Mouse (Mus musculus): ENCODE results near the gene Lmo7. TPM values are rescaled to one million over a fixed set of nuclear protein-coding genes. Genes with fewer than 3 reads are reported as not detected.
A peak's percentile ranks its signal among the peaks of the same experiment; 100 is the strongest.

Lmo7 gene
- polyA plus RNA-seq (2012; rRNA removed), result 1.4 and 2.4 TPM in 2 replicates
- 2.2 and 2.3 TPM in 2 replicates for polyA plus RNA-seq (2014; fragmentation: Nextera tagmentation; extraction: Ambion mirVana)

- H3K27me3 ChIP-seq (ENCODE audit: control insufficient read depth, insufficient read depth, low read length), result peaks cover 25% of the 10 kb centered on the region
- H3K27ac ChIP-seq, result no peak within 1 kb of the TSS
- no peaks in the 10 kb centered on the region for H3K36me3 ChIP-seq (replicated peaks; ENCODE audit: control insufficient read depth, insufficient read depth, low read depth)
- no peaks in the 10 kb centered on the region for H3K4me1 ChIP-seq (replicated peaks; ENCODE audit: control insufficient read depth in 2 of 2, insufficient read depth in 2 of 2, low read length in 1 of 2)
- peak within 1 kb of the TSS; percentile 48 to 49 for H3K4me3 ChIP-seq (ENCODE audit: insufficient read depth in 1 of 2, low read depth in 2 of 2, low read length in 2 of 2)
- ATAC-seq (ENCODE audit: insufficient read depth), result peak; percentile 41
- peak within 1 kb of the TSS; percentile 55 for H3K4me2 ChIP-seq (ENCODE audit: low read depth)
- no peaks in the 10 kb centered on the region for H3K9me3 ChIP-seq (ENCODE audit: control insufficient read depth, low read length)
- no peak for DNase-seq (ENCODE audit: low read depth in 3 of 3, low spot score in 3 of 3)
- WGBS (ENCODE audit: insufficient replicate concordance), result 1% methylated on average over 51 of the region's 51 CpGs
- no peak within 1 kb of the TSS for H3K9ac ChIP-seq (replicated peaks)
- TF ChIP-seq CTCF (IDR thresholded peaks at IDR 0.05; ENCODE audit: low read depth) (no peak), EP300 (IDR thresholded peaks at IDR 0.05; ENCODE audit: low read depth) (no peak)
Observed at GRCm38 (mm10) chr14:101729237-101729971, at the start of gene Lmo7, which contains the start of gene Gm9922. TSS of gene Lmo7 (plus strand) at chr14:101729957. TSS of gene Gm9922 (minus strand) at chr14:101729814.

- Histone ChIP-seq H3K36me3 (replicated peaks; ENCODE audit: control insufficient read depth, insufficient read depth, low read depth) (no peaks in the 10 kb centered on the region; the same call in 1 of the 2 replicates), H3K9me3 (ENCODE audit: control insufficient read depth, low read length) (no peaks in the 10 kb centered on the region), H3K9ac (replicated peaks) (no peak overlapping the region), H3K27ac (no peak overlapping the region), H3K27me3 (ENCODE audit: control insufficient read depth, insufficient read depth, low read length) (no peaks in the 10 kb centered on the region), H3K4me3 (ENCODE audit: insufficient read depth in 1 of 2, low read depth in 2 of 2, low read length in 2 of 2) (no peak overlapping the region), H3K4me2 (ENCODE audit: low read depth) (no peak overlapping the region), H3K4me1 (replicated peaks; ENCODE audit: control insufficient read depth in 2 of 2, insufficient read depth in 2 of 2, low read length in 1 of 2) (no peaks in the 10 kb centered on the region)
- TF ChIP-seq CTCF (IDR thresholded peaks at IDR 0.05; ENCODE audit: low read depth), result no peak
- TF ChIP-seq EP300 (IDR thresholded peaks at IDR 0.05; ENCODE audit: low read depth), result no peak
- ATAC-seq (ENCODE audit: insufficient read depth) (no peak), DNase-seq (ENCODE audit: low read depth in 3 of 3, low spot score in 3 of 3) (no peak)
- 71% methylated on average over 6 of the region's 6 CpGs for WGBS (ENCODE audit: insufficient replicate concordance)
Observed at GRCm38 (mm10) chr14:101687696-101688095, 42.1 kb upstream of the Lmo7 start.

- ATAC-seq (ENCODE audit: insufficient read depth) (no peak), DNase-seq (ENCODE audit: low read depth in 3 of 3, low spot score in 3 of 3) (no peak)
- Histone ChIP-seq H3K9ac (replicated peaks) (no peak overlapping the region), H3K4me2 (ENCODE audit: low read depth) (no peak overlapping the region), H3K27ac (no peak overlapping the region), H3K36me3 (replicated peaks; ENCODE audit: control insufficient read depth, insufficient read depth, low read depth) (no peaks in the 10 kb centered on the region; the same call in 1 of the 2 replicates), H3K4me3 (ENCODE audit: insufficient read depth in 1 of 2, low read depth in 2 of 2, low read length in 2 of 2) (no peak overlapping the region), H3K9me3 (ENCODE audit: control insufficient read depth, low read length) (no peaks in the 10 kb centered on the region), H3K27me3 (ENCODE audit: control insufficient read depth, insufficient read depth, low read length) (no peaks in the 10 kb centered on the region), H3K4me1 (replicated peaks; ENCODE audit: control insufficient read depth in 2 of 2, insufficient read depth in 2 of 2, low read length in 1 of 2) (no peaks in the 10 kb centered on the region)
- TF ChIP-seq CTCF (IDR thresholded peaks at IDR 0.05; ENCODE audit: low read depth) (no peak), EP300 (IDR thresholded peaks at IDR 0.05; ENCODE audit: low read depth) (no peak)
- 58% methylated on average over 2 of the region's 2 CpGs for WGBS (ENCODE audit: insufficient replicate concordance)
Observed at GRCm38 (mm10) chr14:101688406-101688805, 41.4 kb upstream of the Lmo7 start.

DNA sequence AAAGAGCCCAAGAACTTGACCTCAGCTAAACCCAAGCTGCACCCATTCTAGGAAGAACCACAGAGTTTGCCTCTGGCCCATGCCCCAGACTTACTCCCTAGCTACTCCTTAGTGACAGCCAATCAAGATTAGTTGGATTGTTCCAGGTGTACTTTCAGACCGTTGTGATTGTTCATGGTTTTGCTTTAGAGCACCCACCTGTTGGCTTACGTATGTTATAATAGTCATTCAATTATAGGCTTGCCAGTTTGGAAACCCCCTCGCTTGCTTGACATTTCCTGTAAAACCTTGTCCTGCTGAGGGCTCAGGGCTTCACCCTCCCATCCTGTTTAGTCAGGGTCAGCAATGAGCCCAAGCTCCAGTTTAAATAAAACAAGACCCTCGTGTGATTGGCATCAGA, 25.3 kb upstream of the Lmo7 start:
- Histone ChIP-seq H3K27me3 (ENCODE audit: control insufficient read depth, insufficient read depth, low read length) (no peaks in the 10 kb centered on the region), H3K4me1 (replicated peaks; ENCODE audit: control insufficient read depth in 2 of 2, insufficient read depth in 2 of 2, low read length in 1 of 2) (no peaks in the 10 kb centered on the region), H3K36me3 (replicated peaks; ENCODE audit: control insufficient read depth, insufficient read depth, low read depth) (no peaks in the 10 kb centered on the region), H3K4me2 (ENCODE audit: low read depth) (no peak overlapping the region), H3K9me3 (ENCODE audit: control insufficient read depth, low read length) (no peaks in the 10 kb centered on the region), H3K4me3 (ENCODE audit: insufficient read depth in 1 of 2, low read depth in 2 of 2, low read length in 2 of 2) (no peak overlapping the region), H3K9ac (replicated peaks) (no peak overlapping the region), H3K27ac (no peak overlapping the region)
- no peak for TF ChIP-seq EP300 (IDR thresholded peaks at IDR 0.05; ENCODE audit: low read depth)
- no peak for TF ChIP-seq CTCF (IDR thresholded peaks at IDR 0.05; ENCODE audit: low read depth)
- DNase-seq (ENCODE audit: low read depth in 3 of 3, low spot score in 3 of 3), result no peak
- no peak for ATAC-seq (ENCODE audit: insufficient read depth)
- 48% methylated on average over 4 of the region's 4 CpGs for WGBS (ENCODE audit: insufficient replicate concordance)

GRCm38 (mm10) chr14:101707088-101707487, 22.7 kb upstream of the Lmo7 start:
- ATAC-seq (ENCODE audit: insufficient read depth), result no peak
- Histone ChIP-seq H3K4me1 (replicated peaks; ENCODE audit: control insufficient read depth in 2 of 2, insufficient read depth in 2 of 2, low read length in 1 of 2) (no peaks in the 10 kb centered on the region), H3K27me3 (ENCODE audit: control insufficient read depth, insufficient read depth, low read length) (no peaks in the 10 kb centered on the region), H3K9ac (replicated peaks) (no peak overlapping the region), H3K4me3 (ENCODE audit: insufficient read depth in 1 of 2, low read depth in 2 of 2, low read length in 2 of 2) (no peak overlapping the region), H3K9me3 (ENCODE audit: control insufficient read depth, low read length) (no peaks in the 10 kb centered on the region), H3K4me2 (ENCODE audit: low read depth) (no peak overlapping the region), H3K27ac (no peak overlapping the region), H3K36me3 (replicated peaks; ENCODE audit: control insufficient read depth, insufficient read depth, low read depth) (no peaks in the 10 kb centered on the region)
- 55% methylated on average over 5 of the region's 5 CpGs for WGBS (ENCODE audit: insufficient replicate concordance)
- DNase-seq (ENCODE audit: low read depth in 3 of 3, low spot score in 3 of 3), result no peak
- no peak for TF ChIP-seq EP300 (IDR thresholded peaks at IDR 0.05; ENCODE audit: low read depth)
- no peak for TF ChIP-seq CTCF (IDR thresholded peaks at IDR 0.05; ENCODE audit: low read depth)
